Mouse (Mus musculus) liver, adult 2 months (tissue): ENCODE measurements around the gene Mcm9. TPM values are rescaled to one million over a fixed set of nuclear protein-coding genes. Genes with fewer than 3 reads are reported as not detected.
"Not testable (repeated sequence)": the region's sequence is repeated elsewhere in the genome, so short reads cannot be mapped to it uniquely, and the experiment has no call there.

ENCODE experiments used
- DNase-seq: peaks from one replicate; pipeline ENCODE4 v3.0.0-alpha.2; 2011; ENCODE audit warnings: low read depth, low spot score; ENCODE audit errors: extremely low read depth
- H3K27ac ChIP-seq: fragments of 200-500 bp; replicated peaks from 2 replicates; pipeline ENCODE4 v1.5.1; 2012; ENCODE audit warnings: low read depth, mild to moderate bottlenecking, control low read depth, inconsistent platforms, low read length; ENCODE audit not compliant: insufficient read depth
- H3K27me3 ChIP-seq: fragments of 200-500 bp; 2 replicates; pipeline ENCODE4 v1.6.1; 2012; ENCODE audit warnings: mild to moderate bottlenecking, moderate library complexity, low read length, inconsistent platforms; ENCODE audit not compliant: control insufficient read depth, insufficient read depth
- H3K36me3 ChIP-seq: fragments of 200-500 bp; 2 replicates; pipeline ENCODE4 v1.6.1; 2012; ENCODE audit warnings: low read length, inconsistent platforms; ENCODE audit not compliant: control insufficient read depth, insufficient read depth
- H3K4me1 ChIP-seq: fragments of 200-500 bp; 2 replicates; pipeline ENCODE4 v1.6.1; 2011; ENCODE audit warnings: low read length; ENCODE audit not compliant: control insufficient read depth, insufficient read depth
- H3K4me3 ChIP-seq: fragments of 200-500 bp; 2 replicates; pipeline ENCODE4 v1.5.1; 2011; ENCODE audit warnings: low read depth, mild to moderate bottlenecking, control low read depth, low read length, moderate library complexity; ENCODE audit not compliant: insufficient read depth
- H3K79me2 ChIP-seq: fragments of 200-500 bp; 2 replicates; pipeline ENCODE4 v1.6.1; 2012; ENCODE audit warnings: inconsistent platforms, mild to moderate bottlenecking, low read length, moderate library complexity; ENCODE audit not compliant: control insufficient read depth, insufficient read depth
- H3K9ac ChIP-seq: fragments of 200-500 bp; 2 replicates; pipeline ENCODE4 v1.6.1; 2012; ENCODE audit warnings: low read depth, mild to moderate bottlenecking, control low read depth, inconsistent platforms, low read length
- CTCF ChIP-seq: fragments of 200-500 bp; IDR thresholded peaks from 2 replicates; pipeline ENCODE4 v1.5.1; 2011; ENCODE audit warnings: low read depth, low read length, control low read depth
- POLR2A ChIP-seq: fragments of 200-500 bp; IDR thresholded peaks from 2 replicates; pipeline ENCODE4 v1.6.1; 2011; ENCODE audit warnings: low read length, control low read depth; ENCODE audit not compliant: insufficient read depth; ENCODE audit errors: extremely low read depth
- WGBS: fragments of 180-500 bp; shearing (Covaris S2); methylation state at CpG from one replicate; pipeline ENCODE4 v1.1.7; 2018; 5-methylcytosine and 5-hydroxymethylcytosine counted together
- polyA plus RNA-seq: library from polyadenylated mRNA; depleted of rRNA; stranded (reverse); fragments of >200 nt; gene quantifications from 2 replicates; pipeline ENCODE4 v1.2.3, GENCODE M21; 2012; rRNA removed
- total RNA-seq: library from RNA; depleted of rRNA; stranded (reverse); fragments of >200 nt; gene quantifications from 2 replicates; pipeline ENCODE4 v1.2.3, GENCODE M21; 2014; rRNA removed

Mcm9 gene
- 4.2 and 5.0 TPM in 2 replicates for total RNA-seq
- polyA plus RNA-seq, result 1.3 and 1.5 TPM in 2 replicates

DNA sequence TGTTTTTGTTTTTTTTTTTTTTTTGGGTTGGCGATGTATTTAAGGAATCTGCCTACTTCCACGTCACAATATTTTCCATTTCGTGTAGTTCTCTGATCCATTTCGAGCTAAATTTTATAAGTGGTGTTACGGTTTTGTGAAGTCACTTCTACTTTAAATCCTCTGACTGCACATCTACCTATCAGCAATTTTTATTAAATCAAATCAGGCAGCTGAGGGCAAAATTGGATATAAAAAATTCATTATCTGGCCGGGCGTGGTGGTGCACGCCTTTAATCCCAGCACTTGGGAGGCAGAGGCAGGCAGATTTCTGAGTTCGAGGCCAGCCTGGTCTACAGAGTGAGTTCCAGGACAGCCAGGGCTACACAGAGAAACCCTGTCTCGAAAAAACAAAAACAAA lies at the start of gene Mcm9:
Gene Mcm9, minus strand, starts transcription at position 101 of the 400 bp plus-strand sequence.
- peak within 1 kb of the TSS; percentile 79 for H3K27ac ChIP-seq
- not testable (repeated sequence) for H3K36me3 ChIP-seq, H3K79me2 ChIP-seq, DNase-seq, H3K27me3 ChIP-seq, H3K4me1 ChIP-seq
- peak within 1 kb of the TSS; percentile 87 for H3K9ac ChIP-seq
- 54% methylated on average over 10 of the region's 10 CpGs for WGBS
- H3K4me3 ChIP-seq, result peak within 1 kb of the TSS; percentile 95

DNA sequence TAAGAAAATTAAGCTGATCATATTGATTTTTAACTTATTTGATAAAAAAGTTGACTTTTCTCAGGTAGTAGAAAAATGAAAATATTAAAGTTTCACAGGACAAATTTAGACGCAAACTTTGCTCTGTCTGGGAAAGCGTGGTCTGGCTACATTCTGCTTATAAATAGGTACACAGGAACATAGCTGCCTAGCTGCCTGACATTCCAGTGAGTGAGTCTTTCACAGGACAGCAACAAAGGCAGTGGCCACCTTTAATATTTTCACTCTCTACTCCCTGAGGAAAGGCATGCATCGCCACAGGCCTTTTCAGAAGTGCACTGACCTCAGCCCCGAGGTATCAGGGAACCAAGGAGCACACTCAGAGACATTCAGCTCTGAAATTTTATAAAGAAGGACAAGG lies 31.5 kb upstream of the Mcm9 start:
- Histone ChIP-seq H3K27me3 (no peaks in the 10 kb centered on the region), H3K27ac (no peak overlapping the region), H3K9ac (no peak overlapping the region), H3K79me2 (no peaks in the 10 kb centered on the region), H3K4me3 (no peak overlapping the region), H3K36me3 (no peaks in the 10 kb centered on the region), H3K4me1 (no peaks in the 10 kb centered on the region)
- TF ChIP-seq POLR2A (no peak), CTCF (no peak)
- no peak for DNase-seq
- 91% methylated on average over 4 of the region's 4 CpGs for WGBS

DNA sequence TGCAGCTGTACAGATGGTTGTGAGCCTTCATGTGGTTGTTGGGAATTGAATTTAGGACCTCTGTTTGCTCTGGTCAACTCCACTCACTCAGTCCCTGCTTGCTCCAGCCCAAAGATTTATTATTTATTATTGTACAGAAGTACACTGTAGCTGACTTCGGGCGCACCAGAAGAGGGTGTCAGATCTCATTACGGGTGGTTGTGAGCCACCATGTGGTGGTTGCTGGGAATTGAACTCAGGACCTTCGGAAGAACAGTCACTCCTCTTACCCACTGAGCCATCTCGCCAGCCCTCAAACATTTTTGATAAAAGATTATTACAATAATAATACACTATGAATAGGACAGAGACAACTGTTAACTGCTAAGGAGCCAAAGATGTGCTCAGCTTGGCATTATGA lies 24.0 kb upstream of the Mcm9 start:
- WGBS, result 60% methylated on average over 5 of the region's 5 CpGs
- H3K36me3 ChIP-seq, H3K4me3 ChIP-seq, H3K4me1 ChIP-seq, H3K27ac ChIP-seq, H3K79me2 ChIP-seq, H3K9ac ChIP-seq, H3K27me3 ChIP-seq: not testable (repeated sequence)
- DNase-seq, result peak; percentile 1

DNA sequence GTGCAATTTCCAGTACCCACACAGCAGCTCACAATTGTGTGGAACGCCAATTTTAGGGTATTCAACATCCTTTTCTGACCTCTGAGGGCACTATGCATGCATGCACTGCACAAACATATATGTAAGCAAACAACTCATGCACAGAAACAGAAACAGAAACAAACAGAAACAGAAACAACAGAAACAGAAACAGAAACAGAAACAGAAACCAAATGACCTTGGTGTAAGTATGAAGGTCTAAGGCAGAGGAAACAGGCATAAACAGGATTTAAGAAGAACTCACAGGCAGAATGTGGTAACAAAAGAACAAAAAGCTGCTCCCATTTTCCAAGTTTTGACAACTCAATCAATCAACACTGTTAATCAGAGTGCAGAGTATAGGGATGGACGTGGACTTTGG lies 20.4 kb upstream of the Mcm9 start:
- Histone ChIP-seq H3K9ac (no peak overlapping the region), H3K79me2 (no peaks in the 10 kb centered on the region), H3K36me3 (no peaks in the 10 kb centered on the region), H3K4me3 (no peak overlapping the region), H3K4me1 (no peaks in the 10 kb centered on the region; the same call in 1 of the 2 replicates), H3K27me3 (no peaks in the 10 kb centered on the region), H3K27ac (no peak overlapping the region)
- no peak for TF ChIP-seq POLR2A
- no peak for TF ChIP-seq CTCF
- DNase-seq, result no peak
- WGBS, result 85% methylated on average over 2 of the region's 2 CpGs

DNA sequence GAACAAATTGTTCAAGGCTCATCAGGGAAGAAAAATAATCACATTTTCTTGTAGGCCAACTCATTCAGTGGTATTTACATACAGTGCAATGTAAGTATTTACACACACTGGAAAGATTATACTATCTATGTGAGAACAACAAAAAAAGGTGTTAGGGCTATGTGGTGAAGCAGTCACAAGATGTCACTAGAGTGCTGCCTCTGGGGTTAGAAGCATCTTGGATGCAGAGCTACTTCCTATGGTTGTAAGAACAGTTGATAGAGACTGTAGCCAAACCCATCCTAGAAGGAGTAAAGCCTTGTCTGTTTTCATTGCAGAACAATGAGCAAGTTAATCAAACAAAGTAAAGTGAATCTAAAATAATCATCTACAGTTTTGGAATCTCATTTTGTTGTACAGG lies 11.3 kb upstream of the Mcm9 start:
- Histone ChIP-seq H3K9ac (no peak overlapping the region), H3K36me3 (no peaks in the 10 kb centered on the region), H3K27ac (no peak overlapping the region), H3K4me1 (no peaks in the 10 kb centered on the region), H3K4me3 (no peak overlapping the region), H3K27me3 (no peaks in the 10 kb centered on the region), H3K79me2 (no peaks in the 10 kb centered on the region)
- DNase-seq, result peak; percentile 12
- TF ChIP-seq CTCF (no peak), POLR2A (no peak)

DNA sequence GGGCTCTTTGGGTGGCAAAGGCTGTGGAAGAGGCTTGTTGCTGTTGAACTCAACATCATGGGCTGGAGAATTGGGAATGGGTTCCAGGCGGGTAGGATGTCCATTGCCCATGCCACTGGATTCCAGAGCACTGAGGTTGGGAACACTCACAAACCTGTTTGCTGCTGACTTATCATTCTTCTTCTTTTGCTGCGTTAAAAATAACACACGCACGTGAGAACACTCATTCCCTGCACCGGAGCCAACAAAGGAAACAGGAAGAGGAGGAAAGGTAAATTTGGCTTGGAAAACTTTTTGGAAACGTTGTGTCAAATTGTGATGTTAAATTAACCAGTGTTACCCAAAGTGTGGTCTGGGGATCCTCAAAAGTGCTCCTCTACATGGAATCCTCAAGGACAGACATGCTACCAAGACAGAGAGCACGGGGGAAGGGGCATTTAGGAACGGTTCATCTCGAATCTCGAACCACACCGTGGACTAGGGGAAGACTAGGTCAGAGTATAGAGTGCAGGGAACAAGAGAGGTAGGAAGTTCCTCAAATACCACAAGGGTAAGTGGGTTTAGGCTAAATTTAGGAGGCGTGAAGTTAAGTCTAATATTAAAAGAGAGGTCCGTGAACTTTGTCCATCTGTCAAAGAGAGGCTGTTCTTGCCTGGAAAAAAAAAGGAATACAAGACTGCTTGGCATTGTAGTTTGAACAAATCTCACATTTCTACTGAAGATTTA lies 5.2 kb upstream of the Mcm9 start:
- no peak for TF ChIP-seq POLR2A
- TF ChIP-seq CTCF, result no peak
- no peak overlapping the region for H3K4me3 ChIP-seq
- no peaks in the 10 kb centered on the region for H3K79me2 ChIP-seq
- H3K36me3 ChIP-seq, result no peaks in the 10 kb centered on the region
- no peak overlapping the region for H3K9ac ChIP-seq
- WGBS, result 69% methylated on average over 13 of the region's 13 CpGs
- no peaks in the 10 kb centered on the region for H3K27me3 ChIP-seq
- no peaks in the 10 kb centered on the region for H3K4me1 ChIP-seq
- no peak for DNase-seq
- H3K27ac ChIP-seq, result no peak overlapping the region
